Mouse (Mus musculus): ENCODE results near the gene Siah3. TPM values are rescaled to one million over a fixed set of nuclear protein-coding genes. Genes with fewer than 3 reads are reported as not detected.

Siah3 gene
- total RNA-seq, 2 experiments from 2014 or later = 8.2 to 8.3 TPM

DNA sequence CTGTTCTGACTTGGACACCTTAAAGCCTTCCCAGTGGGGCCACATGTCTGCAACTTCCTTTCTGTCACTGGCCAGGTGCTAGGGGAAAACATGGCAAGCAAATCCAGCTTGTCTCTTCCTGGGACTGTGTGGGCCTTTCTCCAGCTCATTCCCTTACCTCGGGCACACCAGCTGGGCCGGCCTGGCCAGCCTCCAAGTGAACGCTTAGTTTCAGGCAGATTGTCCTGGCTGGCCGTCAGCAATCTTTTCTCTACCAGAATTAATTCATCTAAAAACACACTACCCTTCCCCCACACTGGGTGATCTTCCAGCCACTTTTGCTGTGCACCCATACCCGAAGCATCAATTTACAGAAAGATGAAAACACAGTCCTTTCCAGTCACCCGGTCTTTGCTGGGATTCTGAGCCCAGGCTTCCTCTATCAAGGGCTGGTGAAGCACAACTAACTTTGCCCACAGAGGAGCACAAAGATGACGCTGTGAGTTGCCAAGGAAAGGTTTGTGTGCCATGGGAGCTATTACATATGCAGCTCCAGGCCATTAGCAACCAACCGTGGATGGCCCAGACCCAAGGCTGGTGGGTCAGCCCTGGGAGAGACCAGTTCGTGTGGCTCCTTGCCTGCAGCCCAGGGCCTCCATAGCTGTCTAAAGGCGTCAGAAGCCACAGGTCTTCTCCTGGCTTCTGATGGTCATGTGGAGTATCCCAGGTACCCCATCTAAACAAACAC lies 71.8 kb downstream of the Siah3 start:
- intact Hi-C loops (cut with DNase I) = loop anchor here (2.0 kb wide), 1 partner anchor 71 kb away; no protein-coding TSS in a partner anchor
- H3K27ac ChIP-seq = no peak overlapping the region

DNA sequence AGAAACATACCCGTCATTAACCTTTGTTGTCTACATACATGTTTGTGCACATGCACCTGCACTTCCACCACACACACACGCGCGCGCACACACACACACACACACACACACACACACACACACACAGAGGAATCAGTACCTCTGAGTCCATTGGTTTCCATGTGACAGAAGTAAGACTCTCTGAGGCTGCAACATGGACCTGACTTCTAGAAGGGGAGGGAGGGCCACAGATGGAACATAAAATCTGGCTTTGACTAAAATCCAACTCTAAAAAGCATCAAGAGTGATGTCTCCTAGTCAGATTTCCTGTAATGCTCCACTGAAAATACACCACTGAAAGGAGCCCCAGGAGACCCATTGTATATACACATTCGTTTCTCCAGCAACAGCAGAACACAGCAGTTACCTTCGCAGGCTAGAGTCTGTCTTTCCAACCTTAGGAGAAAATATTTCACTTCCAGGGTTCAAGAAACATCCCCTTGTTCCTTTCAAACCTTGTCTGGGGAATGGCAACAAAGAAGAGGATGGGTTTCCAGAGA lies 75.1 kb downstream of the Siah3 start:
- Histone ChIP-seq H3K27ac (no peak overlapping the region), H3K4me3 (no peak overlapping the region)
- intact Hi-C loops (cut with DNase I) = no loop called here
- no peak for DNase-seq (ENCODE audit: extremely low spot score in 1 of 2, low spot score in 2 of 2)
- TF ChIP-seq CTCF (IDR thresholded peaks at IDR 0.05) = no peak

More for the DNA sequence above, 71.8 kb downstream of the Siah3 start:
- TF ChIP-seq CTCF (IDR thresholded peaks at IDR 0.05) = no peak
- no peak overlapping the region for H3K4me3 ChIP-seq
- DNase-seq (ENCODE audit: extremely low spot score in 1 of 2, low spot score in 2 of 2) = peak; percentile 69 to 77

DNA sequence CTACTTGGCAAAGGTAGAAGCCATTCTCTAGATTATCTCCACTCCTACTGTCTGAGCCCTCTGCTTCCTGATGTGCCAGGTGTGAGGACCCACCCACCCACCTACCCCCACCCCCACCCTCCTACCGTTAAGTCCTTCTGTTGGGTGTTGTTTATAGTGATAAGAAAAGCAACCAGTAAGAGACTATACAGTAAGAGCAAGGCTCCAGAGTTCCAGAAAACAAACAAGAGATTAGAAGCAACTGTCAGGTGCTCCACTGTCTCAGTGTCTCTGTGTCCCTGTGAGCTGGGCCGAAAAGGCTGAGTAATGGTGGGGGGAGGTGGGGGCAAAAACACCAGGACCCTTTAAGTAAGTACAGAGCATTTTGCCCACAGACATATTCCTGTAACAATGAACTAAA lies 83.4 kb downstream of the Siah3 start:
- intact Hi-C loops (cut with DNase I) = no loop called here
- Histone ChIP-seq H3K27ac (no peak overlapping the region), H3K4me3 (no peak overlapping the region)
- no peak for TF ChIP-seq CTCF (IDR thresholded peaks at IDR 0.05)
- DNase-seq (ENCODE audit: extremely low spot score in 1 of 2, low spot score in 2 of 2) = no peak

DNA sequence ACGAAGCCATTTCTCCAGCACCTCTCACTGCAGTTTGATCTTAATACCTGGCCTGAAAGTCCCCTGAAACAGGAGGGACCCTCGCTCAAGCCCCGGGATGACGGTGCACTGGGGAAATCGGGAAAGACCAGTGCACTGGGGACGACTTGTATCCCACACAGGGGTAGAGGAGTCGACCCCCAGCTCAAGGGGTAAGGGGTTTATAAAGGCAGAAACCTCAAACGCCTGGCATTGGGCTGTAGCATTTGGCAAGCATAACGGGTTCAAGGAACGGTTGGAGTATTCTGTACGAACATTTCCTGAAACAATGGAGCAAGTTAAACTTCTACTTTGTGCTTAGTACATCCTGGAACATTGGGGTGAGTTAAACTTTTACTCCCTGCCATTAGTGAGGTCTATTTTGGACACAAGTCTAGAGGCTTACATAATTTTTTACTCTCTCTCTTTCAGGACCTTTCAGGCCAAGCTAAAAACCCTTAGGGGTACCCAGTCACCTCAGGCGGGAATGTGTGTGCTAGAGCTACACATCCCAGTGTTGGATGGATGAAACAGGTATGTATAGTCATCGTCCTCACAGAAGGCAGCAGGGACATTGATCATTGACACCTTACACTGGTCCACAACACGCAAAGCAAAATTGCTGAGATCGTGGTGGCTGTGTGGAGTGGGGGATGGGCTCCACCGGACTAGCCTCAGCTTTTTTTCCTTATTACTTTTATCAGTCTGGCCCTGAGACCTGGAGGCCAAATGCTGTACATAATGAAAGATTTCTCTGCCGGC lies 84.6 kb downstream of the Siah3 start:
- H3K4me3 ChIP-seq = no peak overlapping the region
- DNase-seq (ENCODE audit: extremely low spot score in 1 of 2, low spot score in 2 of 2) = no peak
- no peak overlapping the region for H3K27ac ChIP-seq
- intact Hi-C loops (cut with DNase I) = no loop called here
- TF ChIP-seq CTCF (IDR thresholded peaks at IDR 0.05) = no peak

DNA sequence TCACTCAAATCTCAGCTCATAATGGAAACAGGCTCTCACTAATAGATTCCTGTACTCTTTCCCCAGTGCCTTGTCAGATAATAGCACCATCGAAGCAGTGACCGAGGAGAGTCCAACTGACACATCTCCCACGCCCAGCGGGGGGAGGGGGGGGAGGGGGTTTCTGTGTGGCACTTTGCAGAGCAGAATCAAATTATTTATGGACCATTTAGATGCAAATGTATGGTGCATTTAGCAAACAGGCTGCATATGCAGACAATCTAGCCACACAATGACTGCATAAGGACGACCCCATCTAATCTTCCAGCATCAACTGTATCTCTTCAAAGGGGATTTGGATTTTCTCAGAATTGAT lies 85.2 kb downstream of the Siah3 start:
- DNase-seq (ENCODE audit: extremely low spot score in 1 of 2, low spot score in 2 of 2) = no peak
- Histone ChIP-seq H3K27ac (no peak overlapping the region), H3K4me3 (no peak overlapping the region)
- TF ChIP-seq CTCF (IDR thresholded peaks at IDR 0.05) = no peak
- intact Hi-C loops (cut with DNase I) = no loop called here

DNA sequence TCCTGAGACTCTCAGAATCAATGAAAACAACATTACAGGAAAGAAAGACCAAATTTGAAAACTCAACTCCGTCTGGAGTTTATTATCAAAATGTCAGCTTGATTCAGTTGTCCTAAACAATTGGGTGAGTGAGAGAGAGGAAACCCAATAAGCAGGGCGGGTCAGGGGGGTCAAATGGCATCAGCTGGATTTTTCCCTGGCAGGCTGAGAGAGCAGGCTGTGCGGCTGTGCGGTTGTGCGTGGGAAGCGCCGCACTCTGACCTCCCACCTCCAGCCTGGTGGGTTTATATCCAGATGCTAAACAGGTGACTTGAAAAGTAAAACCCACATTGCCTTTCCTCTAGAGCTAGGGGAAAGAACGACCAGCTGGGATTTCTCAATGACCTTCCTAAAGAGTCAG lies 85.9 kb downstream of the Siah3 start:
- intact Hi-C loops (cut with DNase I) = no loop called here
- no peak for TF ChIP-seq CTCF (IDR thresholded peaks at IDR 0.05)
- no peak overlapping the region for H3K4me3 ChIP-seq
- DNase-seq (ENCODE audit: extremely low spot score in 1 of 2, low spot score in 2 of 2) = no peak
- H3K27ac ChIP-seq = no peak overlapping the region

DNA sequence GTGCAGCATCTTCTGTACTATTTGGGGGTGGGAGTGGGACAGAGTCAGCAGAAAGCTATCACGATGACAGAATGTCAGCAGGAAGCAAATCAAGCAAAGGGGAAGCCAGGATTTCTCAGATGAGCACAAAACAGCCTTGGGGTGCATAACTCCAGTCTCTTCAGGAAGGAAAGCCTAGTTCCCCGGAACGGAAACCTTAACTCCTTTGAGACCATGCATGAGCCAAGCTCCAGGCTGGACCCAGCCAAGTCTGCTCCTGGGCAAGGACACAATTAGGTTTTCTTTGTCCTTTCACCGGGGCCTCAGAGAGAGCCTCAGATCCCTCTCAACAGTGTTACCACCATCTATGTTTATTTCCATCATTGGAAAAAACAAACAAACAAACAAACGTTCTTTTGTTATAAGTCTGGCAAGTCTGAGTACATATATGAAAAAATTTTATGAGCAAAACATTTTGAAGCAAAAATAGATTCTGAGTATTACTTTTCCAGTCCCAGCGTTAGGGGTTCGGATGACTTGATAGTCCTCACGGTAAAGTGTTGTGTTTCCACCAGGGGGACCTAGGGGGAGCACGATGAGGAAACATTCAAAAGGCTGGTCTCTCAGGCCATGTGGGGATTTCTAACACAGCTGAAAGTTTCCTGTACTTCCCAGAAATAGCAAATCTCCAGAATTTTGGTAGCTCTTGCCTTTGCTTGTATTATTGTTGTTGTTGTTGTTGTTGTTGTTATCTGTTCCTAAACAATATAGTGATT lies 106.0 kb downstream of the Siah3 start:
- peak; percentile 32 for TF ChIP-seq CTCF (IDR thresholded peaks at IDR 0.05)
- no peak for DNase-seq (ENCODE audit: extremely low spot score in 1 of 2, low spot score in 2 of 2)
- intact Hi-C loops (cut with DNase I) = no loop called here
- no peak overlapping the region for H3K27ac ChIP-seq
- no peak overlapping the region for H3K4me3 ChIP-seq

DNA sequence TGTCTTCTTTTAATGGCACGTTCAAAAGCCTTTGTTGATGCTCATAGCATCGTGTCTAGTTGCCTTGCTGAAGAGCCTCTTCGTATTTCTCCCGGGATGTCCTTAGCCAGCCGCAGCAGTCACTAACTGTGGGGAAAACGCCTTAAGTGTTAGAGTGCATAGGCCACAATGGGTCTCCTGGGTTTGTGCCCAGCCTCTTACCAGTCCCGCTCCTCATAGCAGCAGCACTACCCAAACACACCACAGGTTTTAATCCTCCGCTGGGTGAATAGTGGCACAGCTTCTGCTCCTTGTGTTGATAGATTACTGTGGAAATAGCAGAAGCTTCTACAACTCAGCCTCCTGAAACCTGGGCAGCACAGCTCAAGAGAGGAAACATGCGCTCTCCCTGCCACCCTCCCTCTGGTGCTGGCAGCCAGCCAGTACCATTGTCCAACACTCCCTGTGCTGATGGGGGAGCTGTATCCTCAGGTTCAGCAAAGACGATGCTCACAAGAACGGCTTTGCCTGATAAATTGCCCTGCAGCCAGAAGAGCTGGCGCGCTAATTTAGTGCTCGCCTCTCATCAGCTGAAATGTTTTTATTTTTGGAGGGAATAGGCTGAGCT lies 109.9 kb downstream of the Siah3 start:
- intact Hi-C loops (cut with DNase I) = no loop called here
- Histone ChIP-seq H3K4me3 (no peak overlapping the region), H3K27ac (no peak overlapping the region)
- no peak; the same call in 1 of the 2 replicates for TF ChIP-seq CTCF (IDR thresholded peaks at IDR 0.05)
- peak; percentile 53 to 63 for DNase-seq (ENCODE audit: extremely low spot score in 1 of 2, low spot score in 2 of 2)

DNA sequence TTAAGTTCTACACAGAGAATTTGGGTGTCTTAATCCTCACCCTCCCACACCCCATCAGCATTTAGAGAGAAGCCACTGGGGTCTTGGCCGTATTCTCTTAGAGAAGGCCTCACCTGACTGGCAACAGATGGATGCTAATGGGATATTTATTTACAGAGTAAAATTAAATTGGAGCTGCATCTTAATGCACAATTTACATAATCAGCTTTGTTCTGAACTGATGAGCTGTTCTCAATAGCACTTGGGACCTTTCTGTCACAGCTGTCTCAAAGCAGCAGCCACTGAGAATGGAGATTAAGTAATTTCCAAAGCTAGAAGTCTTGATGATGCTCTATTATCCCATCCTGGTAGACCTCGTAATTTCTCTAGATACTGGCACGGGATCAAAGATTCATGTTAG lies 110.5 kb downstream of the Siah3 start:
- no peak for TF ChIP-seq CTCF (IDR thresholded peaks at IDR 0.05)
- DNase-seq (ENCODE audit: extremely low spot score in 1 of 2, low spot score in 2 of 2) = no peak
- no peak overlapping the region for H3K4me3 ChIP-seq
- intact Hi-C loops (cut with DNase I) = no loop called here
- H3K27ac ChIP-seq = no peak overlapping the region

DNA sequence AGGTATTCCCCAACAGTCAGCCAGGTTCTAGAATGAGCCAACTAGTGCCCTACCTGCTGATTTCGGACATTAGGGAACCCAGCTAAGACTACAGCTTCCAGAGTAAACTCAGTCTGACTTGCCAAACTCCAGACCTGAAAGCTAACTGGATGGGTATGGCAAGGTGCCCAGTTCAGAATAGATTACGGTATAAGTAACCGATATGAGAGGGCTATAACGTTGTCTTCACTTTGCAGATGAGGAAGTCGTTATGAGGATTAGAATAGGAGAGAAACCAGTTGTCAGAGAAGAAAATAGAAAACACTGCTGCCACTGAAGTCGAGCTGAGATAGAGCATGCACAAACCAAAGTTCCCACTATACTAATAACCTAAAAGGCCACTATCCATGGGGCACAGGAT lies 123.2 kb downstream of the Siah3 start:
- no peak for TF ChIP-seq CTCF (IDR thresholded peaks at IDR 0.05)
- Histone ChIP-seq H3K27ac (no peak overlapping the region), H3K4me3 (no peak overlapping the region)
- no peak for DNase-seq (ENCODE audit: extremely low spot score in 1 of 2, low spot score in 2 of 2)
- intact Hi-C loops (cut with DNase I) = no loop called here

Other genes starting within 250 kb of the Siah3 start
- gene Cpb2, start 213.7 kb upstream of the Siah3 start, total RNA-seq (2021) = not detected
- gene Zc3h13, start 171.6 kb upstream of the Siah3 start, total RNA-seq (2021) = 10 to 100 TPM; 65.5 to 66.9 TPM
- gene Spert, start 137.1 kb downstream of the Siah3 start, total RNA-seq (2021) = not detected
- gene Erich6b, start 186.3 kb downstream of the Siah3 start, total RNA-seq (2021) = not detected

Measured in left cerebral cortex, adult 2 months (tissue).